Mouse (Mus musculus) heart, embryonic 10.5 days (tissue): ENCODE results near the gene Scrg1. TPM values are rescaled to one million over a fixed set of nuclear protein-coding genes. Genes with fewer than 3 reads are reported as not detected.
"Not testable (repeated sequence)": the region's sequence is repeated elsewhere in the genome, so short reads cannot be mapped to it uniquely, and the experiment has no call there.

Experiments used
- DNase-seq: peaks from one replicate; pipeline ENCODE4 v3.0.0-alpha.2; 2017; ENCODE audit warnings: low spot score
- H3K27ac ChIP-seq: fragments of 300-500 bp; sonication (generic); 2 replicates; pipeline ENCODE4 v1.5.1; 2016; ENCODE audit warnings: mild to moderate bottlenecking
- H3K27me3 ChIP-seq: fragments of 300-500 bp; sonication (generic); 2 replicates; pipeline ENCODE4 v1.6.1; 2016; ENCODE audit warnings: mild to moderate bottlenecking; ENCODE audit not compliant: poor library complexity, insufficient read depth, severe bottlenecking
- H3K36me3 ChIP-seq: fragments of 300-500 bp; sonication (generic); 2 replicates; pipeline ENCODE4 v1.6.1; 2016; ENCODE audit warnings: mild to moderate bottlenecking, moderate library complexity
- H3K4me1 ChIP-seq: fragments of 300-500 bp; sonication (generic); 2 replicates; pipeline ENCODE4 v1.6.1; 2016; ENCODE audit warnings: mild to moderate bottlenecking
- H3K4me3 ChIP-seq: fragments of 300-500 bp; sonication (generic); 2 replicates; pipeline ENCODE4 v1.5.1; 2016; ENCODE audit warnings: mild to moderate bottlenecking, moderate library complexity
- H3K9me3 ChIP-seq: fragments of 300-500 bp; sonication (generic); 2 replicates; pipeline ENCODE4 v1.6.1; 2016; ENCODE audit warnings: mild to moderate bottlenecking, moderate library complexity
- WGBS: fragments of 180-500 bp; shearing (Covaris S2); methylation state at CpG from one replicate; pipeline ENCODE4 v1.1.7; 2016; 5-methylcytosine and 5-hydroxymethylcytosine counted together
- polyA plus RNA-seq: library from polyadenylated mRNA; unstranded; fragments of >200 nt; fragmentation: Nextera tagmentation; extraction: Ambion mirVana; gene quantifications from 2 replicates; pipeline ENCODE4 v1.2.1, GENCODE M21; 2016

The Scrg1 gene
- polyA plus RNA-seq, 1 experiment from 2014 or later: 0.20 TPM

GRCm38 (mm10) chr8:57430901-57431300 is 24.8 kb upstream of the Scrg1 start:
- DNase-seq: no peak
- Histone ChIP-seq H3K4me1 (no peaks in the 10 kb centered on the region), H3K27ac (no peak overlapping the region), H3K36me3 (no peaks in the 10 kb centered on the region), H3K27me3 (no peaks in the 10 kb centered on the region), H3K4me3 (no peak overlapping the region), H3K9me3 (no peaks in the 10 kb centered on the region)
- WGBS: 81% methylated on average over 11 of the region's 11 CpGs

GRCm38 (mm10) chr8:57432802-57433201 is 22.9 kb upstream of the Scrg1 start:
- Histone ChIP-seq H3K36me3 (no peaks in the 10 kb centered on the region), H3K9me3 (no peaks in the 10 kb centered on the region), H3K27me3 (no peaks in the 10 kb centered on the region), H3K4me1 (no peaks in the 10 kb centered on the region), H3K27ac (no peak overlapping the region), H3K4me3 (no peak overlapping the region)
- DNase-seq: no peak
- WGBS: 85% methylated on average over 5 of the region's 5 CpGs

GRCm38 (mm10) chr8:57435768-57436436 is 19.8 kb upstream of the Scrg1 start:
- Histone ChIP-seq H3K27ac (no peak overlapping the region), H3K9me3 (no peaks in the 10 kb centered on the region), H3K36me3 (no peaks in the 10 kb centered on the region), H3K4me3 (no peak overlapping the region), H3K4me1 (no peaks in the 10 kb centered on the region), H3K27me3 (no peaks in the 10 kb centered on the region)
- WGBS: 53% methylated on average over 18 of the region's 18 CpGs
- no peak for DNase-seq

GRCm38 (mm10) chr8:57436437-57436796 is 19.3 kb upstream of the Scrg1 start:
- no peak for DNase-seq
- 85% methylated on average over 9 of the region's 9 CpGs for WGBS
- H3K4me3 ChIP-seq: no peak overlapping the region
- no peaks in the 10 kb centered on the region for H3K36me3 ChIP-seq
- H3K4me1 ChIP-seq: no peaks in the 10 kb centered on the region
- H3K27ac ChIP-seq: no peak overlapping the region
- no peaks in the 10 kb centered on the region for H3K9me3 ChIP-seq
- no peaks in the 10 kb centered on the region for H3K27me3 ChIP-seq

- 85% methylated on average over 4 of the region's 4 CpGs for WGBS
- Histone ChIP-seq H3K4me3 (no peak overlapping the region), H3K4me1 (no peaks in the 10 kb centered on the region), H3K36me3 (no peaks in the 10 kb centered on the region), H3K9me3 (no peaks in the 10 kb centered on the region), H3K27ac (no peak overlapping the region), H3K27me3 (no peaks in the 10 kb centered on the region)
- DNase-seq: no peak
These were observed 14.6 kb upstream of the Scrg1 start for GRCm38 (mm10) chr8:57441131-57441530.

GRCm38 (mm10) chr8:57441556-57441955 is 14.2 kb upstream of the Scrg1 start:
- WGBS: 86% methylated on average over 5 of the region's 5 CpGs
- H3K4me3 ChIP-seq: no peak overlapping the region
- H3K36me3 ChIP-seq: no peaks in the 10 kb centered on the region
- no peaks in the 10 kb centered on the region for H3K27me3 ChIP-seq
- H3K4me1 ChIP-seq: no peaks in the 10 kb centered on the region
- H3K27ac ChIP-seq: no peak overlapping the region
- DNase-seq: no peak
- no peaks in the 10 kb centered on the region for H3K9me3 ChIP-seq

- no peaks in the 10 kb centered on the region for H3K36me3 ChIP-seq
- H3K27ac ChIP-seq: no peak overlapping the region
- H3K4me3 ChIP-seq: no peak overlapping the region
- DNase-seq: no peak
- no peaks in the 10 kb centered on the region for H3K9me3 ChIP-seq
- H3K4me1 ChIP-seq: no peaks in the 10 kb centered on the region
- 65% methylated on average over 4 of the region's 4 CpGs for WGBS
- no peaks in the 10 kb centered on the region for H3K27me3 ChIP-seq
These were observed 12.4 kb upstream of the Scrg1 start for GRCm38 (mm10) chr8:57443289-57443688.

- not testable (repeated sequence) for H3K27ac ChIP-seq, DNase-seq, H3K9me3 ChIP-seq, H3K27me3 ChIP-seq, H3K36me3 ChIP-seq, H3K4me1 ChIP-seq, H3K4me3 ChIP-seq
- 74% methylated on average over 5 of the region's 5 CpGs for WGBS
These were observed 9.8 kb upstream of the Scrg1 start for GRCm38 (mm10) chr8:57445901-57446300.

- H3K36me3 ChIP-seq: no peaks in the 10 kb centered on the region
- no peaks in the 10 kb centered on the region for H3K4me1 ChIP-seq
- no peak overlapping the region for H3K27ac ChIP-seq
- H3K27me3 ChIP-seq: no peaks in the 10 kb centered on the region
- DNase-seq: no peak
- 74% methylated on average over 7 of the region's 7 CpGs for WGBS
- no peak overlapping the region for H3K4me3 ChIP-seq
- H3K9me3 ChIP-seq: no peaks in the 10 kb centered on the region
These were observed 5.0 kb upstream of the Scrg1 start for GRCm38 (mm10) chr8:57450726-57451125.

GRCm38 (mm10) chr8:57451896-57452295 is 3.8 kb upstream of the Scrg1 start:
- Histone ChIP-seq H3K4me1 (no peaks in the 10 kb centered on the region), H3K27ac (no peak overlapping the region), H3K36me3 (no peaks in the 10 kb centered on the region), H3K27me3 (no peaks in the 10 kb centered on the region), H3K9me3 (no peaks in the 10 kb centered on the region), H3K4me3 (no peak overlapping the region)
- no peak for DNase-seq
- 90% methylated on average over 4 of the region's 4 CpGs for WGBS

GRCm38 (mm10) chr8:57453361-57453760 is 2.4 kb upstream of the Scrg1 start:
- Histone ChIP-seq H3K9me3 (no peaks in the 10 kb centered on the region), H3K27me3 (no peaks in the 10 kb centered on the region), H3K27ac (no peak overlapping the region), H3K4me1 (no peaks in the 10 kb centered on the region), H3K36me3 (no peaks in the 10 kb centered on the region), H3K4me3 (no peak overlapping the region)
- WGBS: 93% methylated on average over 2 of the region's 2 CpGs
- no peak for DNase-seq

- H3K9me3 ChIP-seq: no peaks in the 10 kb centered on the region
- H3K27ac ChIP-seq: no peak overlapping the region
- WGBS: 78% methylated on average over 6 of the region's 6 CpGs
- H3K36me3 ChIP-seq: no peaks in the 10 kb centered on the region
- no peak overlapping the region for H3K4me3 ChIP-seq
- no peaks in the 10 kb centered on the region for H3K27me3 ChIP-seq
- no peak for DNase-seq
- H3K4me1 ChIP-seq: no peaks in the 10 kb centered on the region
These were observed 1.4 kb downstream of the Scrg1 start for GRCm38 (mm10) chr8:57457152-57457551.

- Histone ChIP-seq H3K9me3 (no peaks in the 10 kb centered on the region), H3K27me3 (no peaks in the 10 kb centered on the region), H3K4me1 (no peaks in the 10 kb centered on the region), H3K4me3 (no peak overlapping the region), H3K27ac (no peak overlapping the region), H3K36me3 (no peaks in the 10 kb centered on the region)
- 76% methylated on average over 3 of the region's 3 CpGs for WGBS
- no peak for DNase-seq
These were observed 2.2 kb downstream of the Scrg1 start for GRCm38 (mm10) chr8:57457942-57458341.

GRCm38 (mm10) chr8:57462839-57463238 is 7.1 kb downstream of the Scrg1 start:
- Histone ChIP-seq H3K27ac (no peak overlapping the region), H3K27me3 (no peaks in the 10 kb centered on the region), H3K9me3 (no peaks in the 10 kb centered on the region), H3K4me3 (no peak overlapping the region), H3K4me1 (0 out of 2 replicates have a peak, but pooled peaks cover 3% of the 10 kb centered on the region), H3K36me3 (no peaks in the 10 kb centered on the region)
- WGBS: 57% methylated on average over 1 of the region's 1 CpGs
- no peak for DNase-seq
